Comparison of ENCODE assay signal across 8 mouse cellular contexts in genomic region chr13:112928038-112928668, GRCm38 (mm10). TPM values are rescaled to one million over a fixed set of nuclear protein-coding genes. Genes with fewer than 3 reads are reported as not detected.
DNase-seq lines count a peak whose midpoint lies in the region; ATAC-seq and TF ChIP-seq lines count a peak whose summit lies in the region.

No protein-coding gene starts in this region.

- 0 out of 2 replicates have a peak, but pooled peaks cover 5% of the 10 kb centered on the region for H3K36me3 ChIP-seq in hindbrain, embryonic 11.5 days (ENCODE audit: control insufficient read depth, insufficient read depth, low read length)
- peaks cover 22% of the 10 kb centered on the region for H3K36me3 ChIP-seq in midbrain, embryonic 14.5 days (ENCODE audit: control insufficient read depth, insufficient read depth, low read length)

- H3K4me2 ChIP-seq in hindbrain, embryonic 11.5 days (replicated peaks; ENCODE audit: low read depth, low read length), result peak overlapping the region; percentile 69
- peak overlapping the region; percentile 74 for H3K4me2 ChIP-seq in midbrain, embryonic 14.5 days (ENCODE audit: low read length)

- TF ChIP-seq CTCF in layer of hippocampus, adult 2 months (conservative IDR thresholded peaks at IDR 0.05), result no peak
- TF ChIP-seq CTCF in bone marrow, adult 2 months (IDR thresholded peaks at IDR 0.05; ENCODE audit: control insufficient read depth, insufficient read depth, low read length), result no peak

- no peak for TF ChIP-seq POLR2A in bone marrow, adult 2 months (IDR thresholded peaks at IDR 0.05; ENCODE audit: borderline replicate concordance, control insufficient read depth, low read depth, low read length)

- peak overlapping the region; percentile 78 for H3K9ac ChIP-seq in hindbrain, embryonic 11.5 days (ENCODE audit: low read depth, low read length)
- H3K9ac ChIP-seq in midbrain, embryonic 14.5 days (replicated peaks; ENCODE audit: low read length), result peak overlapping the region; percentile 76

- H3K4me1 ChIP-seq in bone marrow, adult 2 months (ENCODE audit: control insufficient read depth, insufficient read depth, low read length), result no peaks in the 10 kb centered on the region; the same call in 1 of the 2 replicates
- peaks cover 4% of the 10 kb centered on the region for H3K4me1 ChIP-seq in hindbrain, embryonic 11.5 days (replicated peaks; ENCODE audit: control insufficient read depth, insufficient read depth, low read length)
- H3K4me1 ChIP-seq in midbrain, embryonic 14.5 days (ENCODE audit: control insufficient read depth, insufficient read depth, low read length), result peaks cover 17% of the 10 kb centered on the region

- DNase-seq in layer of hippocampus, adult 2 months (ENCODE audit: low spot score in 2 of 2), result no peak
- no peak for DNase-seq in layer of hippocampus, adult 18-20 months (ENCODE audit: low spot score in 2 of 2)
- no peak for DNase-seq in hindbrain, embryonic 11.5 days (ENCODE audit: low spot score)
- DNase-seq in midbrain, embryonic 14.5 days, result peak; percentile 28
- DNase-seq in spleen, postnatal 36 days (ENCODE audit: low spot score in 2 of 2), result no peak
- DNase-seq in gastrocnemius, adult 8-10 months (ENCODE audit: low spot score in 2 of 2), result no peak
- no peak for DNase-seq in left cerebral cortex, adult 9 months (ENCODE audit: low spot score in 2 of 2)

- ATAC-seq in hindbrain, embryonic 11.5 days (ENCODE audit: low FRiP score), result no peak
- ATAC-seq in midbrain, embryonic 14.5 days (ENCODE audit: low FRiP score, low TSS enrichment), result no peak

- H3K9me3 ChIP-seq in hindbrain, embryonic 11.5 days (ENCODE audit: control insufficient read depth, low read length), result no peaks in the 10 kb centered on the region
- H3K9me3 ChIP-seq in midbrain, embryonic 14.5 days (ENCODE audit: control insufficient read depth, low read length), result no peaks in the 10 kb centered on the region

- peak overlapping the region; percentile 84 for H3K27ac ChIP-seq in layer of hippocampus, adult 2 months
- peak overlapping the region; percentile 87 for H3K27ac ChIP-seq in bone marrow, adult 2 months (ENCODE audit: control insufficient read depth, insufficient read depth, low read depth, low read length, poor library complexity)
- H3K27ac ChIP-seq in hindbrain, embryonic 11.5 days (ENCODE audit: low read depth, low read length), result peak overlapping the region; percentile 84
- H3K27ac ChIP-seq in midbrain, embryonic 14.5 days (replicated peaks; ENCODE audit: low read depth, low read length), result peak overlapping the region; percentile 74

- 7% methylated on average over 8 of the region's 8 CpGs for WGBS in bone marrow, adult 2 months
- WGBS in hindbrain, embryonic 11.5 days, result 8% methylated on average over 8 of the region's 8 CpGs
- 9% methylated on average over 8 of the region's 8 CpGs for WGBS in midbrain, embryonic 14.5 days

- peak overlapping the region; percentile 78 for H3K4me3 ChIP-seq in layer of hippocampus, adult 2 months
- peak overlapping the region; percentile 83 for H3K4me3 ChIP-seq in bone marrow, adult 2 months (replicated peaks; ENCODE audit: control insufficient read depth, low read depth, low read length)
- peak overlapping the region; percentile 84 for H3K4me3 ChIP-seq in hindbrain, embryonic 11.5 days (ENCODE audit: low read depth, low read length)
- H3K4me3 ChIP-seq in midbrain, embryonic 14.5 days (replicated peaks; ENCODE audit: low read depth, low read length), result peak overlapping the region; percentile 77

- no peaks in the 10 kb centered on the region for H3K27me3 ChIP-seq in hindbrain, embryonic 11.5 days (ENCODE audit: control insufficient read depth, insufficient read depth, low read length)
- no peaks in the 10 kb centered on the region for H3K27me3 ChIP-seq in midbrain, embryonic 14.5 days (ENCODE audit: control insufficient read depth, insufficient read depth, low read length)

RNA-seq across cellular contexts. Expression of gene Dhx29, which starts 0.9 kb away (rescaled TPM):
- 10 to 100 TPM; 23.5 to 26.0 TPM for total RNA-seq in layer of hippocampus, adult 2 months (2021)
- 10 to 100 TPM; 25.2 to 26.4 TPM for total RNA-seq in layer of hippocampus, adult 18-20 months (2021)
- polyA plus RNA-seq in bone marrow, adult 2 months (2011; ENCODE audit: insufficient read depth, insufficient read length, low replicate concordance, missing spikeins), result 8.9 and 11.0 TPM in 2 replicates
- polyA plus RNA-seq in hindbrain, embryonic 11.5 days (2014; fragmentation: Nextera tagmentation; extraction: Ambion mirVana), result 33.5 and 42.3 TPM in 2 replicates
- 29.0 and 30.9 TPM in 2 replicates for polyA plus RNA-seq in midbrain, embryonic 14.5 days (2014; fragmentation: Nextera tagmentation; extraction: Ambion mirVana)
- 10 to 100 TPM; 15.3 to 16.8 (median 16.3) TPM for total RNA-seq in gastrocnemius, adult 8-10 months (2022)

RNA-seq across cellular contexts. Expression of gene Mtrex, which starts 1.0 kb away (rescaled TPM):
- 10 to 100 TPM; 46.3 to 49.2 TPM for total RNA-seq in layer of hippocampus, adult 2 months (2021)
- 10 to 100 TPM; 45.4 to 47.2 TPM for total RNA-seq in layer of hippocampus, adult 18-20 months (2021)
- 16.5 and 52.6 TPM in 2 replicates for polyA plus RNA-seq in bone marrow, adult 2 months (2011; ENCODE audit: insufficient read depth, insufficient read length, low replicate concordance, missing spikeins)
- polyA plus RNA-seq in hindbrain, embryonic 11.5 days (2014; fragmentation: Nextera tagmentation; extraction: Ambion mirVana), result 94.7 and 103 TPM in 2 replicates
- polyA plus RNA-seq in midbrain, embryonic 14.5 days (2014; fragmentation: Nextera tagmentation; extraction: Ambion mirVana), result 51.3 and 69.5 TPM in 2 replicates
- total RNA-seq in gastrocnemius, adult 8-10 months (2022), result 10 to 100 TPM; 27.2 to 32.1 (median 28.2) TPM

RNA-seq across cellular contexts. Expression of gene Ccno, which starts 59.4 kb away (rescaled TPM):
- total RNA-seq in layer of hippocampus, adult 2 months (2021), result 1 to 10 TPM; 6.3 to 7.4 TPM
- total RNA-seq in layer of hippocampus, adult 18-20 months (2021), result 1 to 10 TPM; 4.8 to 5.3 TPM
- 3.8 and 4.0 TPM in 2 replicates for polyA plus RNA-seq in bone marrow, adult 2 months (2011; ENCODE audit: insufficient read depth, insufficient read length, low replicate concordance, missing spikeins)
- 2.6 and 5.0 TPM in 2 replicates for polyA plus RNA-seq in hindbrain, embryonic 11.5 days (2014; fragmentation: Nextera tagmentation; extraction: Ambion mirVana)
- 0.57 and 0.58 TPM in 2 replicates for polyA plus RNA-seq in midbrain, embryonic 14.5 days (2014; fragmentation: Nextera tagmentation; extraction: Ambion mirVana)
- total RNA-seq in gastrocnemius, adult 8-10 months (2022), result not detected

Comparison
In these comparisons a context has a peak if more than half of its experiments do, and no peak if none do; other contexts are left out.
1. RNA of gene Ccno, which starts 59.4 kb away (total RNA-seq): 6.3 to 7.4 TPM in layer of hippocampus, adult 2 months and 4.8 to 5.3 TPM in layer of hippocampus, adult 18-20 months; not detected in gastrocnemius, adult 8-10 months; every median in the first group is over 4 times any median in the second.
2. Peak in every context shown above with its lines, with median percentiles within 50 percentile points of each other: H3K27ac ChIP-seq and H3K4me3 ChIP-seq.